Mouse (Mus musculus): ENCODE measurements around the gene Oxtr.
A peak's percentile ranks its signal among the peaks of the same experiment; 100 is the strongest.

Gene Oxtr

GRCm38 (mm10) chr6:112489910-112490559 lies at the start of gene Oxtr:
TSS of gene Oxtr (minus strand) at chr6:112489943.
- no peak for DNase-seq

GRCm38 (mm10) chr6:112525434-112525833 lies 35.7 kb upstream of the Oxtr start:
- DNase-seq, result no peak

GRCm38 (mm10) chr6:112524459-112524858 lies 34.7 kb upstream of the Oxtr start:
- no peak for DNase-seq

- DNase-seq, result no peak
These were observed 28.2 kb upstream of the Oxtr start for GRCm38 (mm10) chr6:112517991-112518390.

- no peak for DNase-seq
These were observed 27.8 kb upstream of the Oxtr start for GRCm38 (mm10) chr6:112517572-112517971.

- no peak for DNase-seq
These were observed 26.8 kb upstream of the Oxtr start for GRCm38 (mm10) chr6:112516496-112516895.

GRCm38 (mm10) chr6:112514591-112514990 lies 24.8 kb upstream of the Oxtr start:
- no peak for DNase-seq

GRCm38 (mm10) chr6:112510346-112510745 lies 20.6 kb upstream of the Oxtr start:
- DNase-seq, result no peak

GRCm38 (mm10) chr6:112509590-112510131 lies 19.9 kb upstream of the Oxtr start:
- DNase-seq, result no peak

- no peak for DNase-seq
These were observed 17.9 kb upstream of the Oxtr start for GRCm38 (mm10) chr6:112507617-112508016.

GRCm38 (mm10) chr6:112501156-112501555 lies 11.4 kb upstream of the Oxtr start:
- DNase-seq, result peak; percentile 71 to 76

- DNase-seq, result peak; percentile 55 to 70
These were observed 9.7 kb upstream of the Oxtr start for GRCm38 (mm10) chr6:112499456-112499855.

- DNase-seq, result no peak
These were observed 9.0 kb upstream of the Oxtr start for GRCm38 (mm10) chr6:112498716-112499115.

- no peak for DNase-seq
These were observed 7.7 kb upstream of the Oxtr start for GRCm38 (mm10) chr6:112497456-112497855.

- peak; percentile 78 to 87 for DNase-seq
These were observed 6.7 kb upstream of the Oxtr start for GRCm38 (mm10) chr6:112496291-112497060.

GRCm38 (mm10) chr6:112495219-112495618 lies 5.5 kb upstream of the Oxtr start:
- DNase-seq, result no peak

- peak; percentile 30 to 72 for DNase-seq
These were observed 4.9 kb upstream of the Oxtr start for GRCm38 (mm10) chr6:112494620-112495081.

- no peak for DNase-seq
These were observed 3.6 kb upstream of the Oxtr start for GRCm38 (mm10) chr6:112493371-112493770.

- no peak for DNase-seq
These were observed 2.9 kb upstream of the Oxtr start for GRCm38 (mm10) chr6:112492656-112493055.

GRCm38 (mm10) chr6:112491521-112491920 lies 1.8 kb upstream of the Oxtr start:
- DNase-seq, result no peak

- DNase-seq, result peak; percentile 84 to 86
These were observed 991 bp upstream of the Oxtr start for GRCm38 (mm10) chr6:112490625-112491242.

- peak; percentile 16 to 46 for DNase-seq
These were observed 398 bp downstream of the Oxtr start for GRCm38 (mm10) chr6:112489181-112489909.

GRCm38 (mm10) chr6:112488821-112489180 lies 942 bp downstream of the Oxtr start:
- no peak for DNase-seq

Data from kidney, postnatal 25 days (tissue).